Comparison of ENCODE assay signal across 19 mouse cellular contexts in genomic region chr16:18129413-18129812, GRCm38 (mm10). TPM values are rescaled to one million over a fixed set of nuclear protein-coding genes. Genes with fewer than 3 reads are reported as not detected.
DNase-seq lines count a peak whose midpoint lies in the region; ATAC-seq and TF ChIP-seq lines count a peak whose summit lies in the region.
"Had no signal": no experiment of that assay in that cellular context is flagged by ENCODE, and none has a peak within 500 bp of the region (broad histone marks: within the 10 kb centered on the region; RNA-seq: fewer than 3 reads in every experiment).

No protein-coding gene starts in this region.

- no peaks in the 10 kb centered on the region for H3K9me3 ChIP-seq in embryonic facial prominence, embryonic 14.5 days (ENCODE audit: control insufficient read depth, low read length)
- H3K9me3 ChIP-seq in embryonic facial prominence, embryonic 10.5 days = no peaks in the 10 kb centered on the region
- no peaks in the 10 kb centered on the region for H3K9me3 ChIP-seq in midbrain, embryonic 13.5 days
- H3K9me3 ChIP-seq in midbrain, embryonic 10.5 days (replicated peaks) = no peaks in the 10 kb centered on the region
- no peaks in the 10 kb centered on the region for H3K9me3 ChIP-seq in hindbrain, embryonic 15.5 days
- no peaks in the 10 kb centered on the region for H3K9me3 ChIP-seq in neural tube, embryonic 14.5 days (ENCODE audit: control insufficient read depth, low read length)
- H3K9me3 ChIP-seq: embryonic facial prominence, embryonic 12.5 days; liver, embryonic 15.5 days had no signal

- H3K4me2 ChIP-seq in embryonic facial prominence, embryonic 14.5 days (ENCODE audit: low read depth, low read length) = peak overlapping the region; percentile 10; the same call in 1 of the 2 replicates
- H3K4me2 ChIP-seq in midbrain, embryonic 13.5 days (replicated peaks) = peak overlapping the region; percentile 86
- peak overlapping the region; percentile 82 for H3K4me2 ChIP-seq in hindbrain, embryonic 15.5 days
- H3K4me2 ChIP-seq in neural tube, embryonic 14.5 days (ENCODE audit: low read depth, low read length) = peak overlapping the region; percentile 84
- H3K4me2 ChIP-seq: liver, embryonic 15.5 days had no signal

- no peak for ATAC-seq in embryonic facial prominence, embryonic 14.5 days (ENCODE audit: low read depth)
- no peak for ATAC-seq in midbrain, embryonic 13.5 days
- ATAC-seq in hindbrain, embryonic 15.5 days (ENCODE audit: low FRiP score, low read depth) = no peak
- no peak for ATAC-seq in neural tube, embryonic 14.5 days (ENCODE audit: low read depth)
- ATAC-seq: lung, postnatal 0 days had no signal

- 57% methylated on average over 5 of the region's 5 CpGs for WGBS in embryonic facial prominence, embryonic 14.5 days
- 64% methylated on average over 5 of the region's 5 CpGs for WGBS in embryonic facial prominence, embryonic 10.5 days
- 66% methylated on average over 5 of the region's 5 CpGs for WGBS in midbrain, embryonic 13.5 days
- WGBS in midbrain, embryonic 10.5 days = 64% methylated on average over 5 of the region's 5 CpGs
- WGBS in hindbrain, embryonic 15.5 days = 61% methylated on average over 5 of the region's 5 CpGs
- 64% methylated on average over 5 of the region's 5 CpGs for WGBS in neural tube, embryonic 14.5 days

- DNase-seq in embryonic facial prominence, embryonic 14.5 days (ENCODE audit: low spot score) = no peak
- DNase-seq in embryonic facial prominence, embryonic 10.5 days (ENCODE audit: low spot score) = no peak
- DNase-seq in midbrain, embryonic 10.5 days (ENCODE audit: low spot score) = no peak
- no peak for DNase-seq in left cerebral cortex, adult 11 months (ENCODE audit: low spot score)
- DNase-seq in gastrocnemius, adult 2 months = no peak
- DNase-seq: adrenal gland, postnatal 14 days; B cell, adult 2 months; heart, adult 11 months; kidney, adult 11 months; kidney, postnatal 14 days; right cerebral cortex, postnatal 14 days; thymus, postnatal 14 days had no signal

- H3K27ac ChIP-seq in embryonic facial prominence, embryonic 14.5 days (replicated peaks; ENCODE audit: low read depth, low read length) = no peak overlapping the region
- no peak overlapping the region for H3K27ac ChIP-seq in embryonic facial prominence, embryonic 10.5 days (replicated peaks)
- no peak overlapping the region for H3K27ac ChIP-seq in midbrain, embryonic 13.5 days
- H3K27ac ChIP-seq in midbrain, embryonic 10.5 days (replicated peaks) = no peak overlapping the region
- no peak overlapping the region for H3K27ac ChIP-seq in hindbrain, embryonic 15.5 days (replicated peaks)
- no peak overlapping the region for H3K27ac ChIP-seq in neural tube, embryonic 14.5 days (ENCODE audit: low read depth, low read length)
- H3K27ac ChIP-seq in gastrocnemius, adult 2 months = no peak overlapping the region
- H3K27ac ChIP-seq: embryonic facial prominence, embryonic 12.5 days; liver, embryonic 15.5 days had no signal

- intact Hi-C loops in gastrocnemius, adult 2 months (cut with DNase I) = no loop called here

- TF ChIP-seq CTCF in gastrocnemius, adult 2 months (IDR thresholded peaks at IDR 0.05) = no peak

- H3K36me3 ChIP-seq in embryonic facial prominence, embryonic 14.5 days (ENCODE audit: control insufficient read depth, insufficient read depth, low read length) = no peaks in the 10 kb centered on the region
- H3K36me3 ChIP-seq in embryonic facial prominence, embryonic 10.5 days (replicated peaks) = no peaks in the 10 kb centered on the region
- no peaks in the 10 kb centered on the region for H3K36me3 ChIP-seq in midbrain, embryonic 13.5 days
- H3K36me3 ChIP-seq in midbrain, embryonic 10.5 days = no peaks in the 10 kb centered on the region
- no peaks in the 10 kb centered on the region; the same call in 1 of the 2 replicates for H3K36me3 ChIP-seq in hindbrain, embryonic 15.5 days
- no peaks in the 10 kb centered on the region for H3K36me3 ChIP-seq in neural tube, embryonic 14.5 days (ENCODE audit: control insufficient read depth, insufficient read depth, low read length)
- H3K36me3 ChIP-seq: embryonic facial prominence, embryonic 12.5 days; liver, embryonic 15.5 days had no signal

- H3K4me1 ChIP-seq in embryonic facial prominence, embryonic 14.5 days (ENCODE audit: control insufficient read depth, insufficient read depth, low read length) = peaks cover 14% of the 10 kb centered on the region
- H3K4me1 ChIP-seq in embryonic facial prominence, embryonic 10.5 days = peaks cover 15% of the 10 kb centered on the region
- peaks cover 38% of the 10 kb centered on the region for H3K4me1 ChIP-seq in midbrain, embryonic 13.5 days (replicated peaks)
- peaks cover 20% of the 10 kb centered on the region for H3K4me1 ChIP-seq in midbrain, embryonic 10.5 days
- H3K4me1 ChIP-seq in hindbrain, embryonic 15.5 days (replicated peaks) = peaks cover 40% of the 10 kb centered on the region
- peaks cover 25% of the 10 kb centered on the region for H3K4me1 ChIP-seq in neural tube, embryonic 14.5 days (ENCODE audit: control insufficient read depth, insufficient read depth, low read length)

- peaks cover 32% of the 10 kb centered on the region for H3K27me3 ChIP-seq in embryonic facial prominence, embryonic 14.5 days (replicated peaks; ENCODE audit: control insufficient read depth, insufficient read depth, low read length)
- peaks cover 84% of the 10 kb centered on the region for H3K27me3 ChIP-seq in embryonic facial prominence, embryonic 10.5 days (replicated peaks; ENCODE audit: low read depth, poor library complexity, severe bottlenecking)
- H3K27me3 ChIP-seq in midbrain, embryonic 13.5 days = peaks cover 37% of the 10 kb centered on the region
- peaks cover 81% of the 10 kb centered on the region for H3K27me3 ChIP-seq in midbrain, embryonic 10.5 days (ENCODE audit: low read depth, poor library complexity, severe bottlenecking)
- H3K27me3 ChIP-seq in hindbrain, embryonic 15.5 days = no peaks in the 10 kb centered on the region
- peaks cover 10% of the 10 kb centered on the region; the same call in 1 of the 2 replicates for H3K27me3 ChIP-seq in neural tube, embryonic 14.5 days (ENCODE audit: control insufficient read depth, insufficient read depth, low read length)

- H3K4me3 ChIP-seq in embryonic facial prominence, embryonic 14.5 days (ENCODE audit: low read depth, low read length) = no peak overlapping the region
- no peak overlapping the region for H3K4me3 ChIP-seq in embryonic facial prominence, embryonic 10.5 days
- H3K4me3 ChIP-seq in midbrain, embryonic 13.5 days (replicated peaks) = peak overlapping the region; percentile 77
- no peak overlapping the region for H3K4me3 ChIP-seq in midbrain, embryonic 10.5 days
- peak overlapping the region; percentile 81 for H3K4me3 ChIP-seq in hindbrain, embryonic 15.5 days
- H3K4me3 ChIP-seq in neural tube, embryonic 14.5 days (ENCODE audit: low read depth, low read length) = peak overlapping the region; percentile 82
- no peak overlapping the region for H3K4me3 ChIP-seq in gastrocnemius, adult 2 months
- H3K4me3 ChIP-seq: liver, embryonic 15.5 days had no signal

- no peak overlapping the region for H3K9ac ChIP-seq in embryonic facial prominence, embryonic 14.5 days (ENCODE audit: low read depth, low read length)
- peak overlapping the region; percentile 92; the same call in 1 of the 2 replicates for H3K9ac ChIP-seq in midbrain, embryonic 13.5 days (replicated peaks)
- peak overlapping the region; percentile 82 for H3K9ac ChIP-seq in hindbrain, embryonic 15.5 days
- H3K9ac ChIP-seq in neural tube, embryonic 14.5 days (replicated peaks; ENCODE audit: low read depth, low read length) = no peak overlapping the region; the same call in 1 of the 2 replicates
- H3K9ac ChIP-seq: embryonic facial prominence, embryonic 12.5 days; liver, embryonic 15.5 days had no signal

RNA-seq across cellular contexts. Expression of gene Rtn4r, which starts 2.0 kb away (rescaled TPM):
- polyA plus RNA-seq in embryonic facial prominence, embryonic 14.5 days (2014; fragmentation: Nextera tagmentation; extraction: Ambion mirVana) = 4.3 and 5.1 TPM in 2 replicates
- polyA plus RNA-seq in embryonic facial prominence, embryonic 10.5 days (2016; fragmentation: Nextera tagmentation; extraction: Ambion mirVana) = 0.87 and 1.4 TPM in 2 replicates
- polyA plus RNA-seq in midbrain, embryonic 13.5 days (2015; fragmentation: Nextera tagmentation; extraction: Ambion mirVana) = 10.4 and 13.4 TPM in 2 replicates
- polyA plus RNA-seq in midbrain, embryonic 10.5 days (2016; fragmentation: Nextera tagmentation; extraction: Ambion mirVana) = 1.8 and 2.2 TPM in 2 replicates
- 24.7 and 25.5 TPM in 2 replicates for polyA plus RNA-seq in hindbrain, embryonic 15.5 days (2015; fragmentation: Nextera tagmentation; extraction: Ambion mirVana)
- 27.4 and 36.4 TPM in 2 replicates for polyA plus RNA-seq in neural tube, embryonic 14.5 days (2014; fragmentation: Nextera tagmentation; extraction: Ambion mirVana)
- not detected for total RNA-seq in gastrocnemius, adult 2 months (2021)
- total RNA-seq: hematopoietic stem cell, adult 5-6 weeks had no signal

RNA-seq across cellular contexts. Expression of gene Prodh, which starts 39.4 kb away (rescaled TPM):
- 7.2 and 7.7 TPM in 2 replicates for polyA plus RNA-seq in embryonic facial prominence, embryonic 14.5 days (2014; fragmentation: Nextera tagmentation; extraction: Ambion mirVana)
- 16.2 and 16.9 TPM in 2 replicates for polyA plus RNA-seq in embryonic facial prominence, embryonic 10.5 days (2016; fragmentation: Nextera tagmentation; extraction: Ambion mirVana)
- polyA plus RNA-seq in midbrain, embryonic 13.5 days (2015; fragmentation: Nextera tagmentation; extraction: Ambion mirVana) = 4.9 and 5.2 TPM in 2 replicates
- 13.0 and 15.1 TPM in 2 replicates for polyA plus RNA-seq in midbrain, embryonic 10.5 days (2016; fragmentation: Nextera tagmentation; extraction: Ambion mirVana)
- polyA plus RNA-seq in hindbrain, embryonic 15.5 days (2015; fragmentation: Nextera tagmentation; extraction: Ambion mirVana) = 4.3 and 4.9 TPM in 2 replicates
- polyA plus RNA-seq in neural tube, embryonic 14.5 days (2014; fragmentation: Nextera tagmentation; extraction: Ambion mirVana) = 2.2 and 2.5 TPM in 2 replicates
- total RNA-seq in gastrocnemius, adult 2 months (2021) = 10 to 100 TPM; 11.0 to 18.9 TPM

Comparison
In these comparisons a context has a peak if more than half of its experiments do, and no peak if none do; other contexts are left out.
1. H3K4me3 ChIP-seq: peak in midbrain, embryonic 13.5 days (single experiment), hindbrain, embryonic 15.5 days (single experiment) and neural tube, embryonic 14.5 days (single experiment); none in embryonic facial prominence, embryonic 14.5 days (single experiment), embryonic facial prominence, embryonic 10.5 days (single experiment), midbrain, embryonic 10.5 days (single experiment) and gastrocnemius, adult 2 months (single experiment).
2. H3K4me2 ChIP-seq: peak in every context shown above with its lines; median percentile 86 in midbrain, embryonic 13.5 days; 84 in neural tube, embryonic 14.5 days; 82 in hindbrain, embryonic 15.5 days; 10 in embryonic facial prominence, embryonic 14.5 days.
3. H3K9ac ChIP-seq: peak in midbrain, embryonic 13.5 days (single experiment) and hindbrain, embryonic 15.5 days (single experiment); none in embryonic facial prominence, embryonic 14.5 days (single experiment) and neural tube, embryonic 14.5 days (single experiment).